Mouse (Mus musculus) kidney, postnatal 14 days (tissue): Measurements from ENCODE around the gene Tmem248.

Source experiments
- DNase-seq: peaks from one replicate; pipeline ENCODE4 v3.0.0; 2022; ENCODE audit warnings: mixed read lengths

Gene Tmem248

DNA sequence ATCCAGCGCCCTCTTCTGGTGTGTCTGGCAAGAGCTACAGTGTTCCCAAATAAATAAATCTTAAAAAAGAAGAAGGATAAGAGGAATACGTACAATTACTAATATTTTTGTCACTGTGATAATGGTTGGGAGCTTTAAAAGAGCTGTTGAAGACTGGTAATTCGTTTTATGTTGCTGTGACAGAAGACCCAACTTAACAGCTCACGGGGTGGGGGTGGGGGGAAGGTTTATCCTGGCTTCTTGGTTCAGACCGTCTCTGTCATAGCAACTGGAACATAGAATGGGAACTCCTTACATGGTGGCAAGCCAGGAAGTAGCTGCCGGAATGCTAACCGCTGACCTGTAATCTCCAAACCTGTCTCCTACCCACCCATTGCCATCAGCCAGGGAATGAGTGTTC lies at the start of gene Tmem248:
Gene Tmem248, plus strand, starts transcription at position 301 of the 400 bp plus-strand sequence.
- DNase-seq, result no peak

DNA sequence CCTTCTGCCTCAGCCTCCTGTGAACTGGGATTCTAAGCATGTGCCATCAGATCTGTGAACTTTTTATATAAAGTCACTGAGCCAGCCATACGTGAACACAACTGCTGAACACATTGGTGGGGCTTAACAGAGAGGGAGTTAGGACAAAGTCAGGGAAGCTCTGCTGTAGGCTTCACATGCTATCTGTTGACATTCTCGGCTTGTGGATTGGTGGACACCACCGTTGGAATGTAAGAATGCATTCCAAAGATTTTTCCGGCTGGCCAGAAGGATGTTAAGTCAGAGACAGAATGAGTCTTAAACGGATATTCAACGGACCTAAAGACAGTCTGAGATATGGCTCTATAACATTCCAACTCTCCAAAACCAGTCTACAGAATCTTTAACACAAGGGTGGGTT lies 47.8 kb upstream of the Tmem248 start:
- peak; percentile 41 for DNase-seq

DNA sequence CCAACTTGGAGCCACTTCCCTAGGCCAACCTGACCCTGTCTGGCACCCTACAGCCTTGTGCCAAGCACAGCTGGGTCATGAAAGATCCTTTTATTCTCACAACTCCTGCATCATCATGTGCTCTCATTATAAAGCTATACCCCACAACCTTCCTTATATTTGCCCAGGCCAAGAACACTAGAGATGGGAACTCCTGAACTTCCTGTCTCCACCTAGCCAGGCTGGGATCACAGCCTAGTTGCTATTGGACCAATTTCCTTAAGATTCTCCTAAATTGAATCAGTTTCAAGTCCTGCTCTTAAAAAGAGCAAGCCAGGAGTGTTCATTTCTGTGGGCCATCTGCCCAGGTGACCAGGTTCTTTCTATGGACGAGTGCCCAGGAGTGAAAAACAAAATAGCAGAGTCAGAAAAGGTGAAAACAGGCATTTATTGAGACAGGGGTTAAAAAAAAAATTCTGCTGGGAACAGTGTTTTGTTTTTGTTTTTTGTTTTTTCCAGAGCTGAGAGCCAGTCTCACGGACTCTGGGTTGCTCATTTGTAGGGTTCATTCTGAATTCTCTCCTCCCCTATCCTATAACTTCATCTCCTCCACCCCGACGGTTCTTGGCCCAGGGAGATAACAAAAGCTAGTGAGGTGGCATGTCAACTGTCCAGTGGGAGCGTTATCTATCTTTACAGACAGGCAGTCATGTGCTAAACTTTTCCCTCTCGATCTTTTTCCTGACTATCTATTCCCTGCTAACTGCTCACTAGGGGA lies 46.0 kb upstream of the Tmem248 start:
- DNase-seq, result no peak

- peak; percentile 96 for DNase-seq
Measured at GRCm38 (mm10) chr5:130171423-130171954, 45.4 kb upstream of the Tmem248 start, which contains the start of gene Rabgef1. TSS of gene Rabgef1 (plus strand) at chr5:130171798.

DNA sequence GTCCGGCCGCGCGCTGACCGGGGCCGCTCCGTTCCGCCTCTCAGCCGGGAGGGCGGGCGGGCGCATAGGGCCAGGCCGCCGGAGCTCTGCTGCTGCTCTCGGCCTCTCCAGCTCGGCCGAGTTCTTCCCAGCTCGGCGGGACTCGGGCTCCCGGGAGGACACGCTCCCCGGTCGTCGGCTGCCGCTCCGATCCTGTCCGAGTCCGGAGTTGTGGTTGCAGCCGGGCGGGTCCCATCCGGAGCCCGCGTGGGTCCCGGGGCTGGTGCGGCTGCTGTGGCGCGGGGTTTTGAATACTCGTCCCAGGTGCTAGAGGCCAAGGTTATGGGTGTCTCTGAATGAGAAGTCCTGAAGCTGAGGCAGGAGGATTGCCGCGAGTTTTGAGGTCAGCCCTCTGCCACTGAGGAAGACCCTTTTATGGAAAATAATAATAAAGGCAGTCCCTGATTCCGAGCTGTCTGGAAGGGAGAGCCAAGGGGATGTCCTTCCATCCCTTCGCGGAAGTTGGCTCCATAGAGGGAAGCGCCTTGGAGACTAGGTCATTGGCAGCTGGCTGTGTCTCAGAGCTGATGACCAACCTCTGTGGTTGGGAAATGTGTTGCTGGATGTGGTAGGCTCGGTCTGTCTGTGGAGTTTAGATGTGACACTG lies 44.8 kb upstream of the Tmem248 start:
- DNase-seq, result peak; percentile 56

DNA sequence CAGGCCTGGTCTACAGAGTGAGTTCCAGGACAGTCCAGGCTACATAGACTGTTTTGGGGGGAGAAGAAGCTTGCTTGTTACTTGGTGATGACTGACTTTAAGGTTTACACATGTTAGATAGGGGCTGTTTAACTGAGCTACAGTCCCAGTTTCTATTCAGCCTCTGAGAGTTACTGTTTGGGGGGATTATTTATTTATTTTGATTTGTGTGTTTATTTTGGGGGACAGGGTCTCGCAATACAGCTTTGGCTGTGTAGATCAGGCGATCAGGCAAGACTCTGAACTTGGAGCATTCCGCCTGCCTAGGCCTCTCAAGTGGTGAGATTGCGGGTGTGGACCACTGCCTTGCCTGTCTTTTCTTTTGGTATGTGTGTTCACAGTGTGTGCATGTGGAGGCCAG lies 43.9 kb upstream of the Tmem248 start:
- no peak for DNase-seq

GRCm38 (mm10) chr5:130177871-130178270 lies 39.0 kb upstream of the Tmem248 start:
- DNase-seq, result no peak

- DNase-seq, result no peak
Measured at GRCm38 (mm10) chr5:130180362-130180761, 36.5 kb upstream of the Tmem248 start.

DNA sequence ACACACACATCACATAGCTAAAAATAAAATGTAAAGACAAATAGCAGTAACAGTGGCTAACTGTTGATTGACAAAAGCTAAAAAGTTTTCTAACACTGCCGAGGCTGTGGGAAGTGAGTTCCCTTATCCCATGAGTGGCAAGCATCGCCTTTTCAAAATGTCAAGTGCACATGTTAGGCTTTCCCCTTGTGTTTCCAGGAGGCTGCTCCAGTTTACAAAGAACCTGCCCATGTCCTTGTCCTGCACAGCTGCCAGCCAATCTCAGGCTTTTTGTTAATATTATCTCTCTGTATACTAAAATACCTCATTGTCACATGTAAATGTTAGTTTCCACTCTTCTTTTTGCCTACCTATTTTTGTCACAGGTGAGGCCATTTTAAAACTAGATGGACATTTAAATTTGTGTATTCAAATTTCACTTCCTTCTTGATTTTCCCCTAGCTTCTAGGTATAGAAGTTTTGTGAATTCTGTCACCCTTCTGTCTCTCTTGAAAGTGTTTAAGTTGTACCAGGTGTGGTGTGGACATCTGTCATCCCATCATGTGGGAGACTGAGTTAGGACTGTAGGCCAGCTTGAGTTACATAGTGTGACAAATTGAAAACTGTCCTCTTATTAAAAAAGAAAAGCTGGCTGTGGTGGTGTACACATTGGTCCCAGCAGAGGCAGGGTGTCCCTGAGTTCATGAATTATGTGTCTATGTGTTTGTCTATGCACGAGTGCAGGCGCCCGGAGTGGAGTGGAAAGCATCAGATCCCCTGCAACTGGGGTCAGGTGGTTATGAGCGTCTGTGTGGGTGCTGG lies 34.9 kb upstream of the Tmem248 start:
- DNase-seq, result no peak

GRCm38 (mm10) chr5:130182541-130182821 lies 34.4 kb upstream of the Tmem248 start:
- no peak for DNase-seq

- DNase-seq, result no peak
Measured at GRCm38 (mm10) chr5:130184193-130184856, 32.6 kb upstream of the Tmem248 start.

GRCm38 (mm10) chr5:130185312-130185711 lies 31.6 kb upstream of the Tmem248 start:
- no peak for DNase-seq

DNA sequence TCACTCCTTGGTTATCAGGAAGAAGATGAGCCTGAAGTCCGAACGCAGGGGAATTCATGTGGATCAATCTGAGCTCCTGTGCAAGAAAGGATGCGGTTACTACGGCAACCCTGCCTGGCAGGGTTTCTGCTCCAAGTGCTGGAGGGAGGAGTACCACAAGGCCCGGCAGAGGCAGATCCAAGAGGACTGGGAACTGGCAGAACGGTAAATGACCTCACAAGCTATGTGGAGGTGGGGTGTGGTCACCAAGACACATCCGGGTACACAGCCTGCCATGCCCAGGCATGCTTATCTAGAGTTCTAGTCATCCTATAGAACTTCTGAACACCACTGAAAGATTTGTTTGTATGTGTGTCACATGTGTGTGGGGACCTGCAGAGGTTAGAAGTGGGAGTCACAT lies 29.5 kb upstream of the Tmem248 start:
- DNase-seq, result no peak

- no peak for DNase-seq
Measured at GRCm38 (mm10) chr5:130190909-130191308, 26.0 kb upstream of the Tmem248 start.

GRCm38 (mm10) chr5:130191865-130192264 lies 25.0 kb upstream of the Tmem248 start:
- DNase-seq, result no peak

GRCm38 (mm10) chr5:130192356-130192944 lies 24.4 kb upstream of the Tmem248 start:
- no peak for DNase-seq

DNA sequence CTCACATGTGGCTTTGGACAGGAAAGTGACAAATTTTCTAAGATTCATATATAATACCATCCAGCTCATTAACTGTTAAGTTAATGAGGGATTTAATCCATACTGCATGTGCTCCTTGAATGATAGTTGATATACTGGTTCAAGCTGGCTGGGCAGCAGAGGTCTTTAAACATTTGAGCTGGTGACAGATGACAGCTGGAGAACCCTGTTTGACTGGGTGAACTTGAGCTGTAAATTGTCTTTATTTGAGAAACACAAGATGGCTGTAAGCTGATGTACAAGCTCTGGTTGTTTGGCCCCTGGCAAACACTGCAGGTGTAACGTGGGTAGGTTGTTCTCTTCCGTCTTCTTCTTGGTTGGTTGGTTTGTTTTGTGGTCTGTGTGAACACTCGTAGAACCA lies 23.1 kb upstream of the Tmem248 start:
- no peak for DNase-seq

- DNase-seq, result no peak
Measured at GRCm38 (mm10) chr5:130196307-130196706, 20.6 kb upstream of the Tmem248 start.

DNA sequence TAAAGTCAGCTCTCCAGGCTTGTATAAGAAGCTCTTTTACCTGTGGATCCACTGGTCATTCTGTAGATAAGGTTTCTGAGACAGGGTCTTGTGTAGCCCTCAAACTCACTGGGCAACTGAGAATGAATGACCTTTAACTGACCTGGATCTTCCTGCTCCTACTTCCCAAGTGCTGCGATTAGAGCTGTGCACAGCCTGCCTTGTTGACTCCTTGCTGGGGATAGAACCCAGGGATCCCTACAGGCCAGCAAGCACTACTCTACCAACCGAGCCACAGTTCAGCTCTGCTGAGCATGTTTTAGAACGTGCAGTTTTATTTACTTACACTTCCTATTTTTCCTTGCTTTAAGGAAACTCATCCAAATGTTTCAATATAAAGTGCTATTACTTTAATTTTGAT lies 19.4 kb upstream of the Tmem248 start:
- DNase-seq, result no peak

- DNase-seq, result no peak
Measured at GRCm38 (mm10) chr5:130197981-130198380, 18.9 kb upstream of the Tmem248 start.

- DNase-seq, result peak; percentile 77
Measured at GRCm38 (mm10) chr5:130200233-130201029, 16.4 kb upstream of the Tmem248 start.

- no peak for DNase-seq
Measured at GRCm38 (mm10) chr5:130203948-130204347, 12.9 kb upstream of the Tmem248 start.
